ENCODE assay signal across 20 mouse cellular contexts in the genomic region with DNA sequence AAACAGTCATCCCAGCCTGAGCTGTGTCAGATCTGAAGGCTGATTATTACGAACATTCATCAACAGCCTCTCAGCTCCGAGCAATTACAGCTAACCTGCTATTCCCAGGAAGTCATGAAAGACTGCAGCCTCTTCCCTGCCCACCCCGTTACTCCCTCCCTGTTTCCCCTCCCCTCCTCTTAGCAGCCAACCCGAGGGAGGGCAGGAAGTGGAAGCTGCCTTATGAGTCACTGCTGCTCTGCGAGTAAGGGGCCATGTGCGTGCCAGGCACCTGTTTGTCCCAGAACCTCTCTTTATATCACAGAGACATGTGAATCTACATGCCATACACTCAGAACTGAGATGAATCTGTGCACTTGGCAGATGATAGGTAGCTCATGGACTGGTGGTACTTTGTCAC. TPM values are rescaled to one million over a fixed set of nuclear protein-coding genes. Genes with fewer than 3 reads are reported as not detected.
DNase-seq lines count a peak whose midpoint lies in the region; ATAC-seq and TF ChIP-seq lines count a peak whose summit lies in the region.
"Had no signal": no experiment of that assay in that cellular context is flagged by ENCODE, and none has a peak within 500 bp of the region (broad histone marks: within the 10 kb centered on the region; RNA-seq: fewer than 3 reads in every experiment).

No protein-coding gene starts in this region.

- H3K27me3 ChIP-seq in forebrain, embryonic 16.5 days (replicated peaks; ENCODE audit: control insufficient read depth, insufficient read depth, low read length) = no peaks in the 10 kb centered on the region
- H3K27me3 ChIP-seq in forebrain, embryonic 14.5 days (replicated peaks; ENCODE audit: control insufficient read depth, insufficient read depth, low read length) = no peaks in the 10 kb centered on the region
- H3K27me3 ChIP-seq in midbrain, postnatal 0 days (ENCODE audit: insufficient read depth, low read length) = peaks cover 7% of the 10 kb centered on the region; the same call in 1 of the 2 replicates
- H3K27me3 ChIP-seq in midbrain, embryonic 14.5 days (ENCODE audit: control insufficient read depth, insufficient read depth, low read length) = no peaks in the 10 kb centered on the region
- H3K27me3 ChIP-seq in neural tube, embryonic 15.5 days (replicated peaks) = no peaks in the 10 kb centered on the region

- peak; percentile 16; the same call in 1 of the 2 replicates for ATAC-seq in forebrain, embryonic 16.5 days
- no peak for ATAC-seq in forebrain, embryonic 14.5 days
- no peak for ATAC-seq in midbrain, postnatal 0 days (ENCODE audit: low FRiP score)
- ATAC-seq in midbrain, embryonic 14.5 days (ENCODE audit: low FRiP score, low TSS enrichment) = no peak
- 0 out of 2 replicates have a peak, but pooled peaks have one; percentile 6 for ATAC-seq in neural tube, embryonic 15.5 days (ENCODE audit: low FRiP score)
- ATAC-seq: midbrain, embryonic 16.5 days had no signal

- no peak overlapping the region for H3K27ac ChIP-seq in forebrain, embryonic 16.5 days (ENCODE audit: low read length)
- no peak overlapping the region for H3K27ac ChIP-seq in forebrain, embryonic 14.5 days (ENCODE audit: low read depth, low read length)
- H3K27ac ChIP-seq in midbrain, postnatal 0 days (ENCODE audit: low read depth, low read length) = no peak overlapping the region
- H3K27ac ChIP-seq in midbrain, embryonic 14.5 days (replicated peaks; ENCODE audit: low read depth, low read length) = no peak overlapping the region
- no peak overlapping the region for H3K27ac ChIP-seq in neural tube, embryonic 15.5 days (replicated peaks)
- H3K27ac ChIP-seq: heart, embryonic 10.5 days had no signal

- no peaks in the 10 kb centered on the region for H3K9me3 ChIP-seq in forebrain, embryonic 16.5 days (ENCODE audit: control insufficient read depth, low read length)
- no peaks in the 10 kb centered on the region for H3K9me3 ChIP-seq in forebrain, embryonic 14.5 days (replicated peaks; ENCODE audit: control insufficient read depth, low read length)
- H3K9me3 ChIP-seq in midbrain, postnatal 0 days (ENCODE audit: low read length) = no peaks in the 10 kb centered on the region
- no peaks in the 10 kb centered on the region for H3K9me3 ChIP-seq in midbrain, embryonic 14.5 days (ENCODE audit: control insufficient read depth, low read length)
- no peaks in the 10 kb centered on the region for H3K9me3 ChIP-seq in neural tube, embryonic 15.5 days (replicated peaks)
- H3K9me3 ChIP-seq: heart, embryonic 10.5 days; hindbrain, embryonic 13.5 days had no signal

- no peak for DNase-seq in forebrain, embryonic 14.5 days (ENCODE audit: low spot score)
- DNase-seq in midbrain, postnatal 0 days (ENCODE audit: low spot score) = peak; percentile 11
- no peak for DNase-seq in midbrain, embryonic 14.5 days
- DNase-seq in NIH3T3 (ENCODE audit: low read depth) = peak; percentile 3
- no peak for DNase-seq in lung, postnatal 25 days (ENCODE audit: low spot score)
- DNase-seq: cerebellum, adult 11-12 months; gastrocnemius, postnatal 25 days; heart, postnatal 10 days; kidney, adult 11 months; kidney, postnatal 10 days; left cerebral cortex, postnatal 4 days; lung, adult 2 months; right cerebral cortex, postnatal 25 days had no signal

- H3K4me1 ChIP-seq in forebrain, embryonic 16.5 days (replicated peaks; ENCODE audit: control insufficient read depth, insufficient read depth, low read length) = peaks cover 11% of the 10 kb centered on the region
- H3K4me1 ChIP-seq in forebrain, embryonic 14.5 days (ENCODE audit: control insufficient read depth, insufficient read depth, low read length) = peaks cover 10% of the 10 kb centered on the region
- peaks cover 12% of the 10 kb centered on the region for H3K4me1 ChIP-seq in midbrain, postnatal 0 days (ENCODE audit: insufficient read depth, low read length)
- H3K4me1 ChIP-seq in midbrain, embryonic 14.5 days (ENCODE audit: control insufficient read depth, insufficient read depth, low read length) = peaks cover 14% of the 10 kb centered on the region
- H3K4me1 ChIP-seq in neural tube, embryonic 15.5 days = peaks cover 21% of the 10 kb centered on the region
- H3K4me1 ChIP-seq: heart, embryonic 10.5 days had no signal

- no peak for TF ChIP-seq CTCF in midbrain, postnatal 0 days (IDR thresholded peaks at IDR 0.05)

- WGBS in forebrain, embryonic 16.5 days = 40% methylated on average over 6 of the region's 6 CpGs
- 56% methylated on average over 6 of the region's 6 CpGs for WGBS in forebrain, embryonic 14.5 days
- WGBS in midbrain, postnatal 0 days = 58% methylated on average over 6 of the region's 6 CpGs
- 65% methylated on average over 6 of the region's 6 CpGs for WGBS in midbrain, embryonic 14.5 days
- 34% methylated on average over 6 of the region's 6 CpGs for WGBS in neural tube, embryonic 15.5 days

- H3K4me3 ChIP-seq in forebrain, embryonic 16.5 days (replicated peaks; ENCODE audit: low read length) = no peak overlapping the region
- H3K4me3 ChIP-seq in forebrain, embryonic 14.5 days (ENCODE audit: low read depth, low read length) = no peak overlapping the region
- H3K4me3 ChIP-seq in midbrain, postnatal 0 days (ENCODE audit: low read depth, low read length) = no peak overlapping the region
- no peak overlapping the region for H3K4me3 ChIP-seq in midbrain, embryonic 14.5 days (replicated peaks; ENCODE audit: low read depth, low read length)
- H3K4me3 ChIP-seq in neural tube, embryonic 15.5 days (replicated peaks) = no peak overlapping the region
- H3K4me3 ChIP-seq: heart, embryonic 10.5 days; hindbrain, embryonic 13.5 days had no signal

- H3K9ac ChIP-seq in forebrain, embryonic 16.5 days (replicated peaks; ENCODE audit: low read depth, low read length) = no peak overlapping the region
- H3K9ac ChIP-seq in forebrain, embryonic 14.5 days (ENCODE audit: low read length) = no peak overlapping the region
- H3K9ac ChIP-seq in midbrain, postnatal 0 days (replicated peaks; ENCODE audit: low read length, poor library complexity, severe bottlenecking) = no peak overlapping the region
- no peak overlapping the region for H3K9ac ChIP-seq in midbrain, embryonic 14.5 days (replicated peaks; ENCODE audit: low read length)
- H3K9ac ChIP-seq in neural tube, embryonic 15.5 days (replicated peaks) = no peak overlapping the region
- H3K9ac ChIP-seq: hindbrain, embryonic 13.5 days had no signal

- no peaks in the 10 kb centered on the region for H3K36me3 ChIP-seq in forebrain, embryonic 16.5 days (ENCODE audit: control insufficient read depth, insufficient read depth)
- H3K36me3 ChIP-seq in forebrain, embryonic 14.5 days (ENCODE audit: control insufficient read depth, insufficient read depth, low read length) = no peaks in the 10 kb centered on the region
- H3K36me3 ChIP-seq in midbrain, postnatal 0 days (ENCODE audit: insufficient read depth, low read length) = no peaks in the 10 kb centered on the region
- no peaks in the 10 kb centered on the region for H3K36me3 ChIP-seq in midbrain, embryonic 14.5 days (ENCODE audit: control insufficient read depth, insufficient read depth, low read length)
- no peaks in the 10 kb centered on the region for H3K36me3 ChIP-seq in neural tube, embryonic 15.5 days
- H3K36me3 ChIP-seq: heart, embryonic 10.5 days; hindbrain, embryonic 13.5 days had no signal

- no peak overlapping the region for H3K4me2 ChIP-seq in forebrain, embryonic 16.5 days (ENCODE audit: low read length)
- no peak overlapping the region for H3K4me2 ChIP-seq in forebrain, embryonic 14.5 days (ENCODE audit: low read length)
- H3K4me2 ChIP-seq in midbrain, postnatal 0 days (ENCODE audit: low read depth, low read length, poor library complexity, severe bottlenecking) = no peak overlapping the region
- no peak overlapping the region for H3K4me2 ChIP-seq in midbrain, embryonic 14.5 days (ENCODE audit: low read length)
- H3K4me2 ChIP-seq in neural tube, embryonic 15.5 days = no peak overlapping the region
- H3K4me2 ChIP-seq: hindbrain, embryonic 13.5 days had no signal

RNA-seq across cellular contexts. Expression of a gene that starts 18.1 kb away (rescaled TPM):
- polyA plus RNA-seq in forebrain, embryonic 16.5 days (2015; fragmentation: Nextera tagmentation; extraction: Ambion mirVana) = 49.4 and 57.8 TPM in 2 replicates
- 28.6 and 35.1 TPM in 2 replicates for polyA plus RNA-seq in forebrain, embryonic 14.5 days (2014; fragmentation: Nextera tagmentation; extraction: Ambion mirVana)
- total RNA-seq in midbrain, postnatal 0 days (2014; rRNA removed) = 159 and 207 TPM in 2 replicates
- 42.8 and 44.3 TPM in 2 replicates for polyA plus RNA-seq in midbrain, postnatal 0 days (2015; fragmentation: Nextera tagmentation; extraction: Ambion mirVana)
- polyA plus RNA-seq in midbrain, embryonic 14.5 days (2014; fragmentation: Nextera tagmentation; extraction: Ambion mirVana) = 39.3 and 47.4 TPM in 2 replicates
- polyA plus RNA-seq in neural tube, embryonic 15.5 days (2015; fragmentation: Nextera tagmentation; extraction: Ambion mirVana) = 29.8 and 37.6 TPM in 2 replicates
- polyA plus RNA-seq: liver, adult 2 months had no signal

RNA-seq across cellular contexts. Expression of a gene that starts 34.0 kb away (rescaled TPM):
- 80.5 and 85.1 TPM in 2 replicates for polyA plus RNA-seq in forebrain, embryonic 16.5 days (2015; fragmentation: Nextera tagmentation; extraction: Ambion mirVana)
- polyA plus RNA-seq in forebrain, embryonic 14.5 days (2014; fragmentation: Nextera tagmentation; extraction: Ambion mirVana) = 70.8 and 91.0 TPM in 2 replicates
- 121 TPM in 2 replicates for total RNA-seq in midbrain, postnatal 0 days (2014; rRNA removed)
- polyA plus RNA-seq in midbrain, postnatal 0 days (2015; fragmentation: Nextera tagmentation; extraction: Ambion mirVana) = 73.9 and 77.8 TPM in 2 replicates
- 81.3 and 94.1 TPM in 2 replicates for polyA plus RNA-seq in midbrain, embryonic 14.5 days (2014; fragmentation: Nextera tagmentation; extraction: Ambion mirVana)
- 70.0 and 75.9 TPM in 2 replicates for polyA plus RNA-seq in neural tube, embryonic 15.5 days (2015; fragmentation: Nextera tagmentation; extraction: Ambion mirVana)

RNA-seq across cellular contexts. Expression of a gene that starts 38.2 kb away (rescaled TPM):
- not detected in 2 replicates for polyA plus RNA-seq in forebrain, embryonic 16.5 days (2015; fragmentation: Nextera tagmentation; extraction: Ambion mirVana)
- not detected in 2 replicates for polyA plus RNA-seq in forebrain, embryonic 14.5 days (2014; fragmentation: Nextera tagmentation; extraction: Ambion mirVana)
- 0.22 TPM in 1 of 2 replicates, not detected in the other for total RNA-seq in midbrain, postnatal 0 days (2014; rRNA removed)
- not detected in 2 replicates for polyA plus RNA-seq in midbrain, postnatal 0 days (2015; fragmentation: Nextera tagmentation; extraction: Ambion mirVana)
- 0.04 TPM in 1 of 2 replicates, not detected in the other for polyA plus RNA-seq in midbrain, embryonic 14.5 days (2014; fragmentation: Nextera tagmentation; extraction: Ambion mirVana)
- polyA plus RNA-seq in neural tube, embryonic 15.5 days (2015; fragmentation: Nextera tagmentation; extraction: Ambion mirVana) = 0.04 TPM in 1 of 2 replicates, not detected in the other
- polyA plus RNA-seq: liver, adult 2 months; midbrain, embryonic 16.5 days; neural tube, embryonic 11.5 days had no signal

Comparison
In these comparisons a context has a peak if more than half of its experiments do, and no peak if none do; other contexts are left out.
1. ATAC-seq: peak in forebrain, embryonic 16.5 days (single experiment) and neural tube, embryonic 15.5 days (single experiment); none in forebrain, embryonic 14.5 days (single experiment), midbrain, postnatal 0 days (single experiment) and midbrain, embryonic 14.5 days (single experiment).
2. DNase-seq: peak in midbrain, postnatal 0 days (single experiment) and NIH3T3 (single experiment); none in forebrain, embryonic 14.5 days (single experiment), midbrain, embryonic 14.5 days (single experiment) and lung, postnatal 25 days (single experiment).